Mouse (Mus musculus) granulocyte monocyte progenitor cell, adult 5-6 weeks (primary cell): ENCODE measurements around the gene Uqcr10. TPM values are rescaled to one million over a fixed set of nuclear protein-coding genes. Genes with fewer than 3 reads are reported as not detected.

Source experiments
- ATAC-seq: replicated peaks from 2 replicates; pipeline ENCODE4 v1.8.0; 2016; ENCODE audit warnings: mild to moderate bottlenecking, moderate TSS enrichment, inconsistent platforms; ENCODE audit not compliant: poor library complexity, severe bottlenecking
- total RNA-seq, 2 experiments: library from RNA; stranded (forward) in 1 of 2; stranded (reverse) in 1 of 2; fragments of 200-712, 200-1000 nt in 1 of 2; fragments of >200 nt in 1 of 2; fragmentation: Nextera tagmentation in 1 of 2; gene quantifications; 2 replicates each; pipeline ENCODE4 v1.2.3; 2014 to 2017

Gene Uqcr10
- total RNA-seq, 2 experiments from 2014 or later: 204 to 416 TPM

DNA sequence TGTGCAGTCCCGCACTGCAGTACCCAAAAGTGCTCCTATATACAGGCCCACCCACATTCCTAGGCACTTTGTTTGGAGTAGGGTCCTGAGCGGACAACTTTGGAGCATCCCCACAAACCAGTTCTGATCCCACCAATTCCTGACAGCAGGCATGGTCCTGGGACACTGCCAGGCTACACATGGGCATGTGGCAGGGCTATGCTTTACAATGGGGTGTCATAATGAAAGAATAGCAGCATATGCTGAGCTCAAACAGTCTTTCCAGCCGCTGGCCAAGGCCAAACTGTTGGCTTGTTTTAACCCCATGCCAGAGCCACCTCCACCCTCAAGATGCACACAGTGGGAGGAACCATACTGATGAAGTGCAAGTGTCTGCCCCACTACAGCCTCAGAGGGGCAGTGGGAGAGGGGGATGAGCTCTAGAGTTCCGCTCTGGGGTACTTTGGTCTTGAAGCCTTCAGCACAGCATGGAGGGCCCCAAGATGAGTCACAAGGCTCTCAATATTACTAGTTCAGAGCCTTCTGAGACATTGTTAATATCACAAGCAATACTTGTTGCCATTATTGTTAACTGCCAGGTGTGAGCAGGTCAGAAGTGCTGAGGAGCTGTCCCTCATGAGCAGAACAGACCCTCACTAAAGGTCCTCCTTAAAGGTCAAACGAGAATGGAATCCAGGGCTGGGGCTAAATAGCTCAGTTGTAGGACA lies 12.5 kb upstream of the Uqcr10 start:
- no peak for ATAC-seq

DNA sequence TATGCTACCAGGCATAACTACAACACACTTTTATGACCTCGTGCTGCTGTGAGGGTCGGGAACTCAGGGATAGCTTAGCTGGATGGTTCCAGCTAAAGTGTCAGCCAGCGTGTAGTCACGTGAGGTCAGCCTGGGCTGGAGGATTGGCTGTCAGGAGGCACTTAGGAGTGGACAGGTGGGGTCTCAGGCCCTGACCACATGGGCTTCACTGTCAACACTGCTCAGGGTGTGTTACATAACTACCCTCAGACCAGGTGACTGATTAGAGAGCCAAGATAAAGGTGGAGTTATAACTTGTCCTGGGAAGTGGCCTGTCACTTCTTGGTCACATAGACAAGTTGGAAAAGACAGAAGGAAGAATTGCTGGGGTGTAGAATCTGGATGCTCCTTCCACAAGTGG lies 11.5 kb upstream of the Uqcr10 start:
- ATAC-seq: no peak

DNA sequence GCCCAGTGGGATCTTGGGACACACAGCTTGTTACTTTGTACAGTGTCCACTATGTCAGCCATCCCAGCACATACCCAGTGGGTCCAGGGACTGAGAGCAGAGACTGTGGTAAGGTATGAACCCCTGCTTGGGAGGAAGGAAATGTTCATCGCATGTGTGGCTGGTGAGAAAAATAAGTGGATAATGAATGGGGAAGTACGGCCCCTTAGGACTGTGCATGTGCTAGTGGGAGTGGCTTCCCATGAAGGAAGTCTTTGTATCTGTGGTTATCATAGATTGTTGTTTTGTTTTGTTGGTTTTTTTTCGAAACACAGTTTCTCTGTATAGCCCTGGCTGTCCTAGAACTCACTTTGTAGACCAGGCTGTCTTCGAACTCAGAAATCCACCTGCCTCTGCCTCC lies 10.6 kb upstream of the Uqcr10 start:
- ATAC-seq: peak; percentile 89

DNA sequence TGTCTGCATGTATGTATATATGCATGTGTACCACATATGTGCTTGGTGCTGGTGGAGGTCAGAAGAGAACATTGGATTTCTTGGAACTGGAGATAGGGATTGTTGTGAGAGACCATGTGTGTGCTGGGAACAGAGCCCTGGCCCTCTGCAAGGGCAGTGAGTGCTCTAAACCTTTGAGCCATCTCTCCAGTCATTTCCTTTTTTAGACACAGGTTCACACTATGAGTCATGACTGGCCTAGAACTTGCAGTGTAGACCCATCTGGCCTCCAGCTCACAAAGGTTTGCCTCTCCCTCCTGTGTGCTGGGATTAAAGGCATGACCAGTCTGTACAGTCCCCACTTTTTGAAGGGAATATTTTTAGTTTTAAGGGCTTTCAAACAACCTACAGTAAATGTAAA lies 8.7 kb upstream of the Uqcr10 start:
- no peak for ATAC-seq

DNA sequence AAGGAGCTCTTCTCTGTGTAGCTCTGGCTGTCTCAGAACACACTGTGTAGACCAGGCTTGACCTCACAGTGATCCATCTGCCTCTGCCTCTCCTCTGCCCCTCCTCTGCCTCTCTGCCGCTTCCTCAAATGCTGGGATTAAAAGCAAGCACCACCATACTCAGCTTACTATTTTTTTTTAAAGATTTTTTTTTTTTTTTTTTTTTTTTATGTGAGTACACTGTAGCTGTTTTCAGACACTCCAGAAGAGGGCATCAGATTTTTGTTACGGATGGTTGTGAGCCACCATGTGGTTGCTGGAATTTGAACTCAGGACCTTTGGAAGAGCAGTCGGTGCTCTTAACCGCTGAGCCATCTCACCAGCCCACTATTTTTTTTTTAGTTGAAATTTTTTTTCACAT lies 6.0 kb upstream of the Uqcr10 start:
- peak; percentile 28 for ATAC-seq

DNA sequence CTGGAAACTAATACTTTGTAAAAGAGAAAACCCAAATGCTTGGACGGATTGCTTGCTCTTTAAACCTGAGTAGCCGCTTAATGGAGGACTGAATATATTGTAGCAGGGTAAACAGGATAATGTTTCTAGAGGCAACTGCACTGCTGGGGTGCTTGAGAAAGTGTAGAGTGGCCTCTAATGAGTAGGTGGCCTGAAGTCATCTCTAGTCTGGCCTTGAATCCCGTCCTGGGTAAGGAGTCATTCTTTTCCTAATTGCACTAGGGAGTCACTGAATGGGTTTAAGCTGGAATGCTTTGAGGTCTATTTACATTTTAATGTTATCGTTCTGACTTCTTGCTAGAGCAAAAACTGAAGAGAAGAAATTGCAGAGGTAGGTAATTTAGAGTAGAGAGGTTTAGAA lies 1.0 kb upstream of the Uqcr10 start:
- ATAC-seq: no peak

DNA sequence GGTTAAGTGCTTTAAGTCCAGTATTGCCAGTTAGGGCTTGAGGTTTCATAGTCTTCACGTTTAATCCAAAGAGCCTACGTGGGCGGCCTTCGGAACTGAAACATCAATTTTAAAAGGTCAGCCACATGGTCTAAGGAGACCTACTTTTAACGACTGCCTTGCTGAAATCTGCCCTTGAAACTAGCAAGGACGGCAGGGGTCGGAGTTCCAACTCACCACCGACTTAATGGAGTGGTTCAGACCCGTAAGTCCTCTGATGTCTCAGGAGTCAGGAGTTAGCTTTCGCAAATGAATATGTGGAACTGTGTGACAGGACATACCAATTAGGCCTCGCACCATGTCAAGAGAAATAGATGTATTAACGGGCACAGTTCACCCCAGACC lies 462 bp downstream of the Uqcr10 start:
- ATAC-seq: 0 out of 2 replicates have a peak, but pooled peaks have one; percentile 1

DNA sequence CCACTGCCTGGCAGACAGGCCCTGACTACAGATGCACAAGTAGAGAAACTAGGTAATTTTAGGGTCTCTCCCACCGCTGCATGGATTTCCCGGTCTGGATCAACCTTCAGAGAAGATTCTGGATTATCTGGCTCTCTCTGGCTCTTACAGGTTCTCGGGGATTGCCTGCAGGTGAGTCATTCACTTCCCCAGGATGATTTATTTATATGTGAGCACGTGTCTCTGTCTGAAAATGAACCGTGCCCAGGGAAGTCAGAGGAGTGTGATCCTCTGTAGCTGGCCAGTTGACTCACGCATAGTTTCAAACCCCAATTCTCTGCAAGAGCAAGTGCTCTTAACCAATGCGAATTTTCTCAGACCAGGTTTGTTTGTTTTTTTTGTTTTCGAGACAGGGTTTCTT lies 3.4 kb downstream of the Uqcr10 start:
- ATAC-seq: no peak

DNA sequence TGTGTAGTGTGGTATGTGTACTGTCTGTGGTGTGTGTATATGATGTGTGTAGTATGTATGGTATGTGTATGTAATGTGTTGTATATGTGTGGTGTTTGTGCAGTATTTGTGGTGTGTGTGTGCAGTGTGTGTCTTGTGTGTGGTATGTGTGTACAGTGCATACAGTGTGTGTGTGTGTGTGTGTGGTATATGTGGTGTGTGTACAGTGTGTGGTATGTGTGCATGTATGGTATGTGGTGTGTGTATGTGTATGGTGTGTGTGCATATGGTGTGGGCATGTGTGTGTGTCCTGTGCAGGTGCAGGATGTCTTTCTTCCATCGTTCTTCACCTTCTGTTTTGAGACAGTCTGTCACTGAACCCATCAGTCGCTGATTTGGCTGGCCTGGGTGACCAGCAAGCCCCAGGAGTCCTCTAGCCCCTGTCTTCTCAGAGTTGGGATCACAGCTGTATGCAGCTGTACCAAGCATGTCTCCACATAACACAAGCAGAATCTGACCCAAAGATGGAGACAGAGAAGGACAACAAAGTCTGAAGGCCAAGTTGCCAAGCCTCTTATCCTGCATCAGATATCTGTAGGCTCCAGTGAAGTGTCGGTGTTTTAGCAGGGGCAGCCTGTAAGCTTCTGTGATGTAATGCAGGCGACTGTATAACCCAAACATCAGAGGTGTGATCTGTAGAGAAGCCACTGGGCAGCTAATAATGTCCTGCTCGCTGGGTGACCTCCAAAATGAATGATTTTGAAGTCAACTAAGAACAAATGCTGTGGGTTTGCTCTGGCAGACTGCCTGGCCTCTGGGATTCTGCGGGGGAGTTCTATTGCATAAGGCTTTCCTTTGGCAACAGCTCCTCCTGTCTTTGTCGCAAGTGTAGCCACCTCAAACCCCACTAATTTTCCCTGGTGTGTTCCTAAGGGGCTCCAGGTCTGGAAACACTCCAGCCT lies 6.8 kb downstream of the Uqcr10 start:
- ATAC-seq: peak; percentile 88

DNA sequence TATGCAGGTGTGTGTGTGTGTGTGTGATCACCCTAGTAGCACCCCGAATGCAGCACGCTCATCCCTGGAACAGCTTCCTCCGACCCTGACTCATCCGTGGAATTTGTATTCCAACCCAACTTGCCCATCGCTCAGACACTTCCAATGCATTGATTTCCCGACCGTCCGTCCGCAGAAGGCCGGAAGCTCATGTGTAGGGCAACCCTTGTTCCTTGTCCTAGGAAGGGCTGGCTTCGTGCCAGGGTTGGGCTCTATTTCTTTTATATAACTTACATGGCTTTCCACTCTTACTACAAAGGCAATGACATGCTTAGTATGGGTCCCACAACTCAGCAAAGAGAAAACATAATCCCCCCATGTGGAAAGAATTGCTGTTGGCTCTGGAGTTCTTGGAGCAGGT lies 12.0 kb downstream of the Uqcr10 start:
- ATAC-seq: no peak

DNA sequence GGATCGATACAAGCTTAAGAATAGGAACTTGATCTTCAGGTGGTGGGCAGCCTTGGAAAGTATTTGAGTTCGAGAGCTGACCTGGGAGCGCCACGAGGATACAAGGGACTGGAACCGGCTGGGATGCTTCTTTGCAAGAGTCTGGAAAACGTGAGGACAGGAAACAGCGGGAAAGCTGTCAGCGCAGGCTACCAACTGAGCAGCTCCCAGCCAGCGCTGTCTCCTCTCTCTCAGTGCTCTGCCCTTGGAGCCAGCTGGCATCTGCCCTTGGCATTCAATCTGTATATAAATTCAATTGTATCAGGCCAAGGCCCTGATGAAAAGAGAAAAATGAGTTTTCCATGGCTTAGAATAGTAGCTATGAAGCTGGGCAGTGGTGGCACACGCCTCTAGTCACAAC lies 12.9 kb downstream of the Uqcr10 start:
- ATAC-seq: no peak

DNA sequence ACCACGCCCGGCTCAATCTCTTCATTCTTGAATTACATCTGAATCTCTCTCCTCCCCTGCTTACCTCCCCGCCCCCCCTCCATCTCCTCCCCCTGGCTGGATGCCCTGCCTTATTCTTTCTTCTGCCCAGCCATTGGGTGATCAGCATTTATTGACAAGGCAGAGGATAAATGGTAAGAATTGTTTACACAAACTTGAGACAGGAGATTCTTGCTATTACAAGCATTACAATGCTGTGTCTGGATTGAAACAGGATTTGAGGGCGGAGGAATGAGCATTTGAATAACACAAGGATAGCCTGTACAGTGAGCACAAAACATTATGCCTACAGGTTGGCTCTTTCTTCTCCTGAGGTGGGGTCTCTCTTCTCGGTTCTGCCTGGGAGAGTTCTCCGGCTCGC lies 13.8 kb downstream of the Uqcr10 start:
- ATAC-seq: no peak

DNA sequence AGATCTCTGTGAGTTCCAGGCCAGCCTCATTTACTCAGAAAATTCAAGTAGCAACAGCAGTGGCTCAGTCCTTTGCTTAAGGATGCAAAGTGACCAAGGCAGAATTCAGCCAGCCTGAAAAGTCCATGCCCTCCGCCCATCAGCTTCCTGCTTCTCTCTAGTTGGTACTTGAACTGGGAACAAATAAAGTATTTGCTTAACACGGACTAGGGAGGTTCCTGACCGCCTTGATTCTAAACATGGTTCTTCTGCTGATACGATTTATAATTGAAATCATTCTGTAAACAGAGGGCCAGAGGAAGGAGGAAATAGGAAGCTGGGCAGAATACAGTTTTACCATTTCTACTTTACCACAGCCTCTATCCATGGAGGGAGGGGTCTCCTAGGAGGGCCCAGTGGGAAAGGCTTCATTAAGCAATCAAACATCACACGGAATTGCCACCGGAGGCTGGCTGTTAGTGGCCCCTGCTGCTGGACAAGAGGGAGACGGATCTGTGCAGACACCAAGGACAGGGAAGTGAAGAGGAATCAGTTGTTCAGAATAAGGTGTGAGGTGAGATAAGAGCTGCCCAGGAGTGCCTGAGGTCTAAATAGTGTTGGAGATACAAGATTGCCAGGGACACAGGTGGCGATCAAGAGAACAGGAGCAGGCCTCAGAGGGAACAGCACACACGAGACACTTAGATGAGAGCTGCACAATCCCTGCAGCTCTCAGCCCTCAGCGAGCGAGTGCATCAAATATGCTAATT lies 15.3 kb downstream of the Uqcr10 start:
- peak; percentile 35 for ATAC-seq

DNA sequence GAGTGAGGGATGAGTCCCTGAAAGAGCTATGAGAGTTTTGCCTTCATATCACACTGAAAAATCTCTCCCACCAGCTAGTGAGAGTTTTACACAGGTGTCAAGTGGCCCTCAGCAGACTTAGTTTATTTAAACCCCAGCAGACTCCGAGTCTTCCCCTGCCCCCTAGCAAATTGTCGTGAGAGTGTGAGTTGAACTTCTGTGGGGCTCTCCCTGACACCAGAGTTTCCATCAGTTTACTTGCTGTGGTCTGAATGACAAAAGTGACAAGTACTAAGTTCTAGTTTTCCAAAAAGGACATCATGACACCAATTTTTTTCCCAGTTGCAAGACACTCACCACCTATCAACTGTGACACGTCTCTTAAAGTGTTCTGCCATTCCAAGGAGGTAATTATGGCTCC lies 16.3 kb downstream of the Uqcr10 start:
- ATAC-seq: no peak

DNA sequence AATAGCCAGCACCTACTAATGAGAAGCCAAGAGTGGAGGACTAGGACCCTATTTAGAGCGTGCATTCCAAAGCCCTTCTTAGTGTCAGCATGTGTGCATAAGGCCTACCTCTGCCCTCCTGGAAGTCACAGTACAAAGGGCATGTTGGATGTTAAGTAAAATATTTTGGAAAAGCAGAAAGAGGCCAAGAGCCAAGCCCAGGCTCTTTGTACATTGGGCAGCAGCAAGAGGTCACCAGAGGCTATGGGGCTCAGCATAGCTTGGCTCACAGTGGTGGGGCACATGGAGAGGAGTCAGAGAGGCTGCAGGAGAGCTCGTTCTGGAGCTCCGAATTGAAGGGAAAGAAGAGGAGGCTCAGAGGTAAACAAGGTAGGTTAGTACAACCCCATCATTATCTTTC lies 17.1 kb downstream of the Uqcr10 start:
- ATAC-seq: no peak

DNA sequence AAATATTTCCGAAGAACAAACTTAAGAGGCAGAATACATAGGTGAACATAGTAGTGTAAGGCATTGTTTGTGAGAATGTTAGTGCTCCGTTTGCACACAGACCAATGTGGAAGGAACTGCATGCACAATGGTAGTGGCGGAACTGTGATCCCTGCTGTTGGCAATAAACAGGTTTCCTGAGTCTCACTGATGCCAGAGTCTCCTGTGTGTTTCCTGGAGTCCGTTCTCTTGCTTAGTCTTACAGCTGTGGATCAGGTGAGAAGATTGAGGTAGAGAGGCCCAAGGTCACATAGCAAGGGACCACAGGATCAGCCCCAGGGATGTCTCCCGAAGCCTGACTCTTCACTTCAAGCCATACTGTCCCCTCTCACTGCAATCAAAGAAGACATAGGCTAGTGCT lies 18.6 kb downstream of the Uqcr10 start:
- no peak for ATAC-seq

DNA sequence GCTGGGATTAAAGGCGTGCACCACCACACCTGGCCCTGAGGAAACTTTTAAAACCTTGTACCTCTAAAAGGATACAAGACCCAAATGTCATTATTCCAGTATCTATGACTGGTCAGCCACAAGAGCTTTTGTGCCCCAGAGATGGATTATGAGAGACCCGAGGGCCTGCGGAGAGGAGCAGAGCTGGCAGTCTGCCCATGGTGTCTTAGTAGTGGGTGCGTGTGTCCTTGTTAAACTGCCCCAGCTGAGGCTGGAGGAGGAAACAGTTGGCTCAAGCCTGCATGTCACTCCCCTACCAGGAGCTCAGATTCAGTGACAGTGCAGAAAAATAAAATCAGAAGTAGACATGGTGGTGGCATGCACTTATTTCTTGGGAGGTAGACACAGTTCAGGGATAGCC lies 19.1 kb downstream of the Uqcr10 start:
- no peak for ATAC-seq

DNA sequence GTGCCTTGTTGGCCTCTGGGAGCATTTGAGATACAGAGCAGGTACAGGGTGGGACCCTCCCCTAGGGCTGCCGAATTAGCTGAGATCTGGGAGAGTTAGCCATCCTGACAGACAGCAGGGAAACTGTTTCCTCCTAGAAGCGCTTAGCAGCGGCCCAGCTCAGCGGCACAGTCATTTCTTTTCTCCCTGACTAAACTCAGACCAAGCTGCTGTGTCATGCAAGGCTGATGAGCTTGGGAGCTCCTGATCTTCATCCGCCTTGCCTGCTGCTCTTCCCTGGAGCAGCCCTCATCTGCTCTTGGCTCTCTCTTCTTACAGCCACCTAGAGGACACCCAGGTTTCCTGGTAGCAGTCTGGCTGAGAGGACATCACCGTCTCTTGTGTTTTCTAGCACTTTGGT lies 20.0 kb downstream of the Uqcr10 start:
- no peak for ATAC-seq

DNA sequence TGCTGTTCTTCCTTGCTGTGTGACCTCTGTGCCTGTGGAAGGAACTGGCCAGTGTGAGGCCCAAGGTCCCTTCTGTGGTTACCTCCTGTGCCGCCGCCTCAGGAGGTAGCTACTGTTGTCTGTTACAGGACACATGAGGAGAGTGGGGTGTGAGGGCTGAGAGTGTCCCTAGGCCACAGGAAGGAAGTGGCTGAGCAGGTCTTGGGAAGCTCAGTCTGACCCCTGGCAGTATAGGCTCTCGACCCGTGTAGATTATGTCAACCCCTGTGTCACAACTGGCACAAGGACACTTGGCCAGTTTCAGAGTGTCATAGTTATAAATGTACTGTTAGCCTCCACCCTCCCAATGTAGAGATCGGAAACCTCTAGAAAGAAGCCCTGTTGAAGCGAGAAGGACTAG lies 20.6 kb downstream of the Uqcr10 start:
- ATAC-seq: peak; percentile 44

DNA sequence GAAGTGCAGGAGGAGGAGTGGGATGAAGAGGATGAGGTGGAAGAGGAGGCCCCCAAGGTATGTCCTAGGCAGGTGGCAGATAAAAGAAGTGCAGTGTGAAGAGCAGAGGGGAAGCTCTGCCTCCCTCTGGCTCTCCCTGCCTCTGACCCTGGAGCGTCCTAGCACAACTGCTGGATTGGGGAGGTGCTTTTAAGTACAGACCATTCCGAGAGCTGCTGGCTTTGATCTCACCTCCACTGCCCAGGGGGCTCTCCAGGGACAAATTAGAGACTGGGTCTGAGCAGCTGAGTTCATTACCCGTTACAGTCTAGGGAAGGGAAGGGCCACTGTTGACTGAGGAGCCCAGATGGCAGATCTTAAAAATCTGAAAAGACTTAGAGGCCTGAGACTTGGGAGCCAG lies 24.0 kb downstream of the Uqcr10 start:
- no peak for ATAC-seq

DNA sequence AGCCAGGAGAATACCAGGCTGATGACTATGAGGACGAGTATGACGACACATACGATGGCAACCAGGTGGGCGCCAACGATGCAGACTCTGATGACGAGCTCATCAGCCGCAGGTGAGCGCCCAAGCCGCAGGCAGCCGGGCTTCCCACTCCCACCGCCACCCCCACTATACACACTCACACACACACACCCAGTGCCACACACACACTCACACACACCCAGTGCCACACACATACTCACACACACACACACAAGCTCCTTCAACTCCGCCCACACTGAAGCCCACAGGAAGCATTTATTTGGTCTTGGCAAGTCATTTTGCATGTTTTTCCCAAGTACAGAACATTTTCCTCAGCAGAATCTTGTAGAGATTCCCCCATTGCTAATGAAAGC lies 24.7 kb downstream of the Uqcr10 start:
- ATAC-seq: no peak
